Mouse (Mus musculus) stomach, embryonic 16.5 days (tissue): ENCODE measurements at regions not wholly inside any gene's neighbourhood (a gene's known extent, or its start where the extent isn't known, plus 50 kb on each side); places are given as distances from the start of the nearest gene placed in this dataset.
A peak's percentile ranks its signal among the peaks of the same experiment; 100 is the strongest.

ENCODE experiments used
- ATAC-seq: fragments of 200-750 bp; cut with Nextera tagmentation; 2 replicates; pipeline ENCODE4 v1.8.0; 2017; ENCODE audit warnings: moderate number of reproducible peaks, moderate TSS enrichment; ENCODE audit not compliant: insufficient read depth, low FRiP score
- H3K27ac ChIP-seq: fragments of 300-500 bp; sonication (generic); 2 replicates; pipeline ENCODE4 v1.5.1; 2014; ENCODE audit warnings: low read length
- H3K27me3 ChIP-seq: fragments of 300-500 bp; sonication (generic); 2 replicates; pipeline ENCODE4 v1.6.1; 2014; ENCODE audit warnings: low read length, control low read depth, mixed read lengths; ENCODE audit not compliant: control insufficient read depth, insufficient read depth
- H3K36me3 ChIP-seq: fragments of 300-500 bp; sonication (generic); 2 replicates; pipeline ENCODE4 v1.6.1; 2014; ENCODE audit warnings: low read length; ENCODE audit not compliant: control insufficient read depth, insufficient read depth
- H3K4me1 ChIP-seq: fragments of 300-500 bp; sonication (generic); 2 replicates; pipeline ENCODE4 v1.6.1; 2014; ENCODE audit warnings: low read length, control low read depth, mixed read lengths; ENCODE audit not compliant: control insufficient read depth, insufficient read depth
- H3K4me2 ChIP-seq: fragments of 300-500 bp; sonication (generic); 2 replicates; pipeline ENCODE4 v1.6.1; 2014; ENCODE audit warnings: low read depth, low read length, mixed read lengths
- H3K4me3 ChIP-seq: fragments of 300-500 bp; sonication (generic); replicated peaks from 2 replicates; pipeline ENCODE4 v1.5.1; 2014; ENCODE audit warnings: mild to moderate bottlenecking, low read length
- H3K9ac ChIP-seq: fragments of 300-500 bp; sonication (generic); 2 replicates; pipeline ENCODE4 v1.6.1; 2014; ENCODE audit warnings: low read length
- H3K9me3 ChIP-seq: fragments of 300-500 bp; sonication (generic); replicated peaks from 2 replicates; pipeline ENCODE4 v1.6.1; 2016; ENCODE audit warnings: low read length, control low read depth; ENCODE audit not compliant: control insufficient read depth
- WGBS: fragments of 180-500 bp; shearing (Covaris S2); extraction: QIAGEN DNeasy Blood & Tissue Kit; methylation state at CpG from one replicate; pipeline ENCODE4 v1.1.7; 2014; 5-methylcytosine and 5-hydroxymethylcytosine counted together

- no peaks in the 10 kb centered on the region for H3K4me1 ChIP-seq
- no peaks in the 10 kb centered on the region for H3K9me3 ChIP-seq
- WGBS = 93% methylated on average over 6 of the region's 6 CpGs
- H3K36me3 ChIP-seq = no peaks in the 10 kb centered on the region
- H3K27ac ChIP-seq = no peak overlapping the region
- no peak overlapping the region for H3K9ac ChIP-seq
- no peak overlapping the region for H3K4me2 ChIP-seq
- no peak overlapping the region for H3K4me3 ChIP-seq
- no peaks in the 10 kb centered on the region for H3K27me3 ChIP-seq
- ATAC-seq = no peak
These were observed 518.8 kb upstream of the Adgrl2 start for GRCm38 (mm10) chr3:149509178-149509577.

GRCm38 (mm10) chr3:149508671-149509070 is 518.3 kb upstream of the Adgrl2 start:
- H3K4me1 ChIP-seq = no peaks in the 10 kb centered on the region
- H3K36me3 ChIP-seq = no peaks in the 10 kb centered on the region
- no peak overlapping the region for H3K27ac ChIP-seq
- H3K9ac ChIP-seq = no peak overlapping the region
- no peaks in the 10 kb centered on the region for H3K9me3 ChIP-seq
- H3K4me2 ChIP-seq = no peak overlapping the region
- no peak for ATAC-seq
- H3K27me3 ChIP-seq = no peaks in the 10 kb centered on the region
- H3K4me3 ChIP-seq = no peak overlapping the region
- 80% methylated on average over 10 of the region's 10 CpGs for WGBS

GRCm38 (mm10) chr3:149505692-149506091 is 515.3 kb upstream of the Adgrl2 start:
- H3K36me3 ChIP-seq = no peaks in the 10 kb centered on the region
- no peak overlapping the region for H3K4me3 ChIP-seq
- H3K4me1 ChIP-seq = no peaks in the 10 kb centered on the region
- H3K4me2 ChIP-seq = no peak overlapping the region
- no peak overlapping the region for H3K27ac ChIP-seq
- no peak for ATAC-seq
- H3K27me3 ChIP-seq = no peaks in the 10 kb centered on the region
- no peak overlapping the region for H3K9ac ChIP-seq
- no peaks in the 10 kb centered on the region for H3K9me3 ChIP-seq
- 66% methylated on average over 9 of the region's 9 CpGs for WGBS

GRCm38 (mm10) chr3:149503992-149504391 is 513.6 kb upstream of the Adgrl2 start:
- Histone ChIP-seq H3K27me3 (no peaks in the 10 kb centered on the region), H3K4me3 (no peak overlapping the region), H3K9me3 (no peaks in the 10 kb centered on the region), H3K4me2 (no peak overlapping the region), H3K36me3 (no peaks in the 10 kb centered on the region), H3K27ac (no peak overlapping the region), H3K4me1 (no peaks in the 10 kb centered on the region), H3K9ac (no peak overlapping the region)
- no peak for ATAC-seq
- WGBS = 90% methylated on average over 2 of the region's 2 CpGs

GRCm38 (mm10) chr3:149500130-149500529 is 509.8 kb upstream of the Adgrl2 start:
- Histone ChIP-seq H3K9me3 (no peaks in the 10 kb centered on the region), H3K27ac (no peak overlapping the region), H3K27me3 (no peaks in the 10 kb centered on the region), H3K36me3 (no peaks in the 10 kb centered on the region), H3K9ac (no peak overlapping the region), H3K4me3 (no peak overlapping the region), H3K4me2 (no peak overlapping the region), H3K4me1 (peaks cover 4% of the 10 kb centered on the region; the same call in 1 of the 2 replicates)
- 77% methylated on average over 3 of the region's 3 CpGs for WGBS
- ATAC-seq = no peak

- no peak overlapping the region for H3K4me3 ChIP-seq
- no peak overlapping the region for H3K9ac ChIP-seq
- WGBS = 24% methylated on average over 1 of the region's 1 CpGs
- no peak overlapping the region for H3K27ac ChIP-seq
- peaks cover 4% of the 10 kb centered on the region; the same call in 1 of the 2 replicates for H3K4me1 ChIP-seq
- no peak for ATAC-seq
- no peaks in the 10 kb centered on the region for H3K27me3 ChIP-seq
- H3K4me2 ChIP-seq = no peak overlapping the region
- H3K36me3 ChIP-seq = no peaks in the 10 kb centered on the region
- no peaks in the 10 kb centered on the region for H3K9me3 ChIP-seq
These were observed 508.4 kb upstream of the Adgrl2 start for GRCm38 (mm10) chr3:149498765-149499164.

GRCm38 (mm10) chr3:149496829-149497471 is 506.6 kb upstream of the Adgrl2 start:
- H3K36me3 ChIP-seq = no peaks in the 10 kb centered on the region
- no peaks in the 10 kb centered on the region for H3K27me3 ChIP-seq
- H3K4me3 ChIP-seq = 0 out of 2 replicates have a peak overlapping the region, but pooled peaks have one; percentile 5
- no peaks in the 10 kb centered on the region for H3K9me3 ChIP-seq
- peaks cover 4% of the 10 kb centered on the region; the same call in 1 of the 2 replicates for H3K4me1 ChIP-seq
- no peak overlapping the region for H3K9ac ChIP-seq
- WGBS = 42% methylated on average over 10 of the region's 10 CpGs
- ATAC-seq = peak; percentile 78
- H3K27ac ChIP-seq = peak overlapping the region; percentile 69
- H3K4me2 ChIP-seq = peak overlapping the region; percentile 35; the same call in 1 of the 2 replicates

GRCm38 (mm10) chr3:149496122-149496521 is 505.8 kb upstream of the Adgrl2 start:
- H3K27ac ChIP-seq = peak overlapping the region; percentile 82
- WGBS = 37% methylated on average over 2 of the region's 2 CpGs

GRCm38 (mm10) chr3:149488147-149488546 is 497.8 kb upstream of the Adgrl2 start:
- Histone ChIP-seq H3K27ac (no peak overlapping the region), H3K9me3 (no peaks in the 10 kb centered on the region), H3K36me3 (no peaks in the 10 kb centered on the region), H3K4me3 (no peak overlapping the region), H3K9ac (no peak overlapping the region), H3K27me3 (no peaks in the 10 kb centered on the region), H3K4me1 (no peaks in the 10 kb centered on the region), H3K4me2 (no peak overlapping the region)
- 72% methylated on average over 4 of the region's 4 CpGs for WGBS
- no peak for ATAC-seq

More at GRCm38 (mm10) chr3:149496122-149496521, 505.8 kb upstream of the Adgrl2 start:
- no peak overlapping the region for H3K9ac ChIP-seq
- no peak for ATAC-seq
- H3K9me3 ChIP-seq = no peaks in the 10 kb centered on the region
- H3K4me1 ChIP-seq = peaks cover 4% of the 10 kb centered on the region; the same call in 1 of the 2 replicates
- H3K27me3 ChIP-seq = no peaks in the 10 kb centered on the region
- H3K4me3 ChIP-seq = no peak overlapping the region
- no peak overlapping the region for H3K4me2 ChIP-seq
- H3K36me3 ChIP-seq = no peaks in the 10 kb centered on the region
